Mouse (Mus musculus) 3134 (cell line): ENCODE measurements at regions not wholly inside any gene's neighbourhood (a gene's known extent, or its start where the extent isn't known, plus 50 kb on each side); places are given as distances from the start of the nearest gene placed in this dataset.
"Not testable (repeated sequence)": the region's sequence is repeated elsewhere in the genome, so short reads cannot be mapped to it uniquely, and the experiment has no call there.

Source experiments
- DNase-seq: peaks from one replicate; pipeline ENCODE4 v3.0.0-alpha.2; 2011; ENCODE audit warnings: low spot score; ENCODE audit not compliant: insufficient read length; ENCODE audit errors: extremely low read depth

DNA sequence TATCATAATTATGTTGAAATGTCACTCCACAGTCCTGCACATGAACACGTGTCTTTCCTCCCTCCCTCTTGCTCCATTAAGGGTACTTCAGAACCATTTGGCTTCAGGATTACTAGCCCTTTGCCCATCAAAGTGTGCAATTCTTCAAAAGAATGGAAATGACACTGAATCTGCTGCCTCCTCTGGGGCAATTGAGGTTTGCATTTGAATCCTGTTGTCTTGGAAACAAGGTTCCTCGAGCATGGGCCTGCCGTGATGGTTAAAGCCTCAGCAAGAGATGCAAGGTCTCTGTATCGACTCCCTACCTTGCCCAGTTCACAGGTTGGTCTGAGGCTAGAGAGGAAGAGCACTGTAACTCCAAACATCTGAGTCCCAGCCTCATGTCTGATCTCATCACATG lies 136.0 kb downstream of the Sptssa start:
- no peak for DNase-seq

DNA sequence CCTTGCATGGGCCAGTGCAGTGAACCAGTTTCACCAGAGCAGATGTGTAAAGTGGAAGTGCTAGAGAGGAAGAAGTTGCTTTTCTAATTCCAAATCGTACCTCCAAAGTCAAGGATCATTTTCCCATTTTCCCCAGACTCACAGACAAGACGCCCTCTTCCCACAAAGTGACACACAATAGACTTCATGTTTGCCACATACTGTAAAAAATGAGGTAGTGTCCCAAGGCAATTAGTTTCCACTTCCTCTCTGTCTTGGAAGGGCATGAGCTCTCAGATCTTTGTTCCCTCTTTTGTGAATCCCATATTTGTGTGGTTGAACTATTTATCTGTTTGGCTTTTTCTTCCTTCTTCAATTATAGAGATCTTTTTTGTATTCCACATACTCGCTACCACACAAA lies 137.0 kb downstream of the Sptssa start:
- DNase-seq: no peak

DNA sequence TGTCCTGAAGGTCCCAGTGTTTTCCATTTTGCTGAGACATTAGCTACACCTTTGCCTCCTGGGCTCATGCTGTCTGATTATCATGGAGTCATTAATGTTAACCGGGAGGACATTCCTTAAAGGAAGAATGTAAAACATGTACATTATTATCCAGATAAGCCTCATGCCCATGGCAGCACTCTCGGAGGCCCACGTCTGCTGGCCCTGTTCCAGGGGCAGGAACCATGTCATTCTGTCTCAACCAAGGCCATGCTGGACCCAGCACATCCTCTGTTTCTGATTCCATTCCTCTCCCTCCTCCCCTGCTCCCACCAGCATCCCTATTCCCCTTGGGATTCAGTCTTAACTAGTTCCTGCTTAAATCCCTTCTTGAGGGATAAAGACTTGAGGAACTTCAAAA lies 139.1 kb downstream of the Sptssa start:
- no peak for DNase-seq

DNA sequence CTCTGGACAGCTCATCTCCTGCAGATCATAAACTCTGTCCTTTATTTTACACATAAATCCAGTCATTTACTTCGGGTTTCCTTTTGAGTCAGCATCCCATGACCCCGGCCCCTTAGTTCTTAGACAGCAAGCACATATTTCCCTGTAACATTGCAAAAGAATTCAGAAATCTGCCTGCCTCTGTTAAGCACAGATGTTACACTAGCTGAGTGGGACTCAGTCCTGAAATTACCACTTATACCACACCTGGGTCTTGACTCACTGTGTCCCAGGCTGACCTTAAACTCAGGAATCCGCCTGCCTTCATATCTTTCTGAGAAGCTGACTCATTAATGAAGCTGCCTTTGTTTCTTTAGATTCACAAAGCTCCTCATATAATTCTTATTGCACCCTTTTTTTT lies 139.9 kb downstream of the Sptssa start:
- no peak for DNase-seq

DNA sequence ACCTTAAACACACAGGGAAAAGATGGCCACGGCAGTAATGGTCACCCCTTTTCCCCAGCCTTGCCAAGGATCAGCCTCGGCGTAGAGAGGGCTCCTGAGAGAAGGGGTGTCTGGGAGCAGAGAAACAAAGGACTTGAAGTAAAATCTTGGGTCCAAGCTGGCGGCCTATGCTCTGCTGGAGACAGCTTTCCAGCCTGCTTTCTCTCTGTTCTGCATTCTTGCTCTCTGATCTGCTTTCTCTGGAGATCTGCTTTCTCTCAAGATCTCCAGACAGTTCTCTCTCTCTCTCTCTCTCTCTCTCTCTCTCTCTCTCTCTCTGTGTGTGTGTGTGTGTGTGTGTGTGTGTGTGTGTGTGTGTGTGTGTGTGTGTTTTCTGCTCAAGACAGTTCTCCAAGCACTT lies 140.3 kb downstream of the Sptssa start:
- DNase-seq: not testable (repeated sequence)

DNA sequence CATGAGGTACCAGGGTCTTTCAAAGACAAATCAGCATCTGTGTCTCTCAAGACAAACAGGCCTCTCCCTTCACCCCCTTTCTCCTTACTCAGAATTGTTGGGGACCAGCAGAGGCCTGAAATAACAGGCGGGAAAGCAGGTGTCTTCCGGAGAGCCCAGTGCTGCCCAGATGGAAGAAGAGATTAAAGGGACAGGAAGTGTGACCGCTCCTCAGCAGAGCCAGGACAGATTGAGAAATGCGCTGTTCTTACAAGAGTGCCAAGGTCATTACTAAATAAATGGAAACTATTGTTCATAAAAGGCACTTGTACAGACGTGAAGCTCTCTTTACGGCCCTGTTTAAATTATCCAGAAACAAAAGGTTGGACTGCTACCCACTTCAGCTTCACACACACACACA lies 146.5 kb downstream of the Sptssa start:
- DNase-seq: no peak

DNA sequence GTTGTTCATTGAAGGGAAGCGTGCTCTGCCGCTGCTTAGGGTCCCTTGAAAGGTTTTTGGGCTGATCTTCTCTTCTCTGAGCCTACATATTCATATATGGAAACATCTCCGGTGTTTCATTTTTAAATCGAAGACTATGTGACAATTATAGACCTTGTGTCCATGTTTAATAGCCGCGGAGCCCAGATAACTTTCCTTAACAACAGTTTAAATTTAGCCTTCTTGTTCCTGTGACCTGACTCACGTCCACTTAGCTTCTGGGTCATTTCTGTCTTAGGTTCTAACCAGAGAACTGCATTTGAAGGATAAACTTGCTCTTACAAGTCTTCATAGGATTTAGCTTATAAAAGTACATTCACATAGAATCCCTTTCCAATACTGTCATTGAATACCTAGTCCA lies 153.6 kb downstream of the Sptssa start:
- DNase-seq: no peak

DNA sequence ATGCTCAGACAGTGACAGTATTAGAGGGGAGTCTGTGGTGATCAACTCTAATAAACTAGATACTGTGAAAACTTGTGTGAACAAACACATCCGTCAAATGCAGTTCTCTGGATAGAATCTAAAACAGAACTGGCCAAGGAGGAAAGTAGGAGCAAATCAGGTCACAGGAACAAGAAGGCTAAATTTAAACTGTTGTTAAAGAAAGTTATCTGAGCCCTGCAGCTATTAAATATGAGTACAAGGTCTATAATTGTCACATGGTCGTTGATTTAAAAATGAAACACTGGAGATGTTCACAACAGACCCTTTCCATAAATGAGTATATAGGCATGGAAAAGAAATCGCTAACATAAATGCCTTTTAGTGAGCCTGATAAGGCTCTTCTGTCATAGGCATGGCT lies 156.4 kb downstream of the Sptssa start:
- no peak for DNase-seq

DNA sequence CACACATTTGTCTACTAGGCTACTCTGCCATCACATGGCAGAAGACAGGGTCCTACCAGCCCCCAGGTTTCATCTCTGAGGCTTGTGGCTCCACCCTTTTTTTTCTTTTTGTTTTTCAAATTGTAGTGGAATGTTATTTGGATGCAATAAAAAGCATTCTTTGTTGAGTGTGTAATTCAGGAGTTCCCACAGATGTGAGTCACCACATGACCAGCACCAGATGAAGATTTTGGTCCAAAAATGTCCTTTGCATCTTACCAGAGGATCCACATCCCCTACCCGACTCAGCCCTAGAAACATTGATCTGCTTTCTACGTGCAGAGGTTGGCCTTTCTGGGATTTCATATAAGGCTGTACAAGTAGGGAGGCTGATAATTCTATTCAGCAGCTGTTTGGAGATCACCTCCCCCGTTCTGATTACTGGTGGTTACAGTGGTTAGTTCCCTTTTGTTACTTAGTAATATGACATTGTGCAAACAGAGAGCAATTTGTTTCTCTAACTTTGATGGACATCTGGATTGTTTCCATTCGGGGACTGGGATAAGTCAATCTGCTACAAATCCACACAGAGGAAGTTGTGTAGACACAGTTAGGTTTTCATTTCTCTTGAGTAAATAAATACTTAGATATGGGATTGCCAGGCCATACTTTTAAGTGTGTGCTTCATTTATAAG lies 160.5 kb downstream of the Sptssa start:
- peak; percentile 60 for DNase-seq

DNA sequence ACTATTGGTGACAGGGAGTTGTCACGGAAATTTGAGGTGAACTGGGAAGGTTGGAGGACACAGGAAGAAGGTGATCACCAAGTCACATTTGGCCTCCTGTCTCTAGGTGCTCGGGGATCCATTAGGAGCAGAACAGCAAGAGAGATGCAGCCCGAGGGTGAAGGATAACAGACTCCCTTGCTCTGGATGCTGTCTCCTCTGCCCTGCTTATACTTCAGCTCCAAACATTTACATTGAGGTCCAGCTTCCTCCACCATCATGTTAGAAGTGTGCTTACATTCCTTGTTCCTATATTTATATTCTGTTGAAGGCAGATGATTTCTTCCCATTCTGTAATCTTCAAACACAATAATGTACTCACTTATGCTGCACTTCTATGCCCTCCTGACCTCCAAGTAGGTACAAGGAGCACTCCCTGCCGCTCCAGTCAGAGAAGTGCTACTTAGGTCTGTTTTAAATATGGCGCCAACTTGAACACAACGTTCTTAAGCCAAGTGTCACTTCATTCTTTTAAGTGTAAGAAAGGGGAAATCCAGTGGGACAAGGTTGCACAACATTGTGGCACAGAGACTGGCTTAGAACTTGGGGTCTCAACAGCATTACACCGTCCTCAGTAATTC lies 161.5 kb downstream of the Sptssa start:
- DNase-seq: no peak

DNA sequence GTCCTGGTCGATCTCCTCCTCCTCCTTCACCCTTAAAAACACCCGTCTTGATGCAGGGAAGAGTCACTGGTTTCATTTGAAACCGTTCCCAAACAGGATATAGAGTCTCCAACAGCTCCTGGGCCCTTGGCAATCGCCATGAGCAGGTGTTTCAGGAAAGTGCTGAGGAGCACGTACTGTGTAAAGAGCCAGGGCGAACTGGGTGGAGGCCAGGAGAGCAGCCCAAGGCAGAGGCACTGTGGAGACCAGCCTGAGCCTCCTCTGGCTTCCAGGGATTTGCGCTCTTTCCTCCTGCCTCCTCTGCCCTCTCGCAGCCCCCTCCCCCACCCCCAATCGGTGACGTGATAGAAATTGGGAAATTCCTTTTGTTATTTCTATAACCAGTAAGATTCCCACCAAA lies 163.6 kb downstream of the Sptssa start:
- DNase-seq: no peak

DNA sequence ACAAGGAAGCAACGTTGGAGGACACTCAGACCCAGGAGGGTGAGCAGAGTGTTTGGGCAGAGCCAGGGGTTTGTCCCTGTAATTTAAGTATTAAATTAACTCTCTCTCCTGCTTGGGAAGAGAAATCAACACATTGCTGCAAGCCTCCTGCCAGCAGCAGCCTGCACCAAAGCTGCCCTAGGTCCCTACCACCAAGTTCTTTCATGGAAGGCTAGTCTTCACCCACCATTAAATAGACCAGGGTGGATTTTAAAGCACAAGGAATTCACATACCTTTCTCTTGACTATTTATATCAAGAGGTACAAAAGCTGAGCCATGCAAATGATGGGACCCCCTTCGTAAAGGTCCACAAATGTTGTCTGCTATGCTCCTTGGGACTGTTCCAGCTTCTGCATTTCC lies 165.9 kb downstream of the Sptssa start:
- no peak for DNase-seq

DNA sequence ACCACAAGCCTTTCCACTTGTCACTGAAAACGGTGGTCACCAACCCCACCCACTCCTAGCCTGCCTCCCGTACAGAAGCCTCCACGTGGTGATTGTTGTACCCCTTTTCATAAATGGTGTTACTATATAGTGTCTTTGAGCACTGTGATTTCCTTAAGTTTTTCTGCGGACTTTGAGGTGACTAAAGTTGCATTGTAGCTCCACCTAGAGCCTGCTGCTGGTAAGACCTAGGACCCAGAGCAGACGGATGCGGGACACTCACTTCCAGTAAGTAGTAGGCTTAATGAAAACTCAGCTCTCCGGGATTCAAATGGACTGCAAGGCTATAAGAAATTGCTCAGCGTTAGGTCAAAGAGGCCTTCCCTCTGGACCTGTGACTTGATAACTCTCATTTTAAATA lies 166.7 kb downstream of the Sptssa start:
- DNase-seq: peak; percentile 17

DNA sequence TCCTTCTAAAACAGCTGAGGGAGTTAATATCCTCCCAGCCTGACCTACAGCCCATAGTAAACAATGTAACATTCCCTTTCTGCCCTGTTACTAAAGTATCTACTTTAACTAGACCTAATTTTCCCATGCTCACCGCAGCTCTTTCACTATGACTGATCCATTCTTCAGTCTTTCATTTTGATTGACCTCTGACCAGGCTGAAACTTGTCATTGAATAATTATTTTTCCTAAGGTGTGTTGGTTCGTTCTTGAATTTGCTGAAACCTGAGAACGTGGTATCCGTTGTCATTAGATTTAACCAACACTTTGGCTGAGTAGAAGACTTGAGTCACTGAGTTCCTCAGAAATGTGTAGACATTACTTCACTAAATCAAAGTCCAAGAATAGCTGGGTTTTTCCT lies 168.7 kb downstream of the Sptssa start:
- DNase-seq: no peak

DNA sequence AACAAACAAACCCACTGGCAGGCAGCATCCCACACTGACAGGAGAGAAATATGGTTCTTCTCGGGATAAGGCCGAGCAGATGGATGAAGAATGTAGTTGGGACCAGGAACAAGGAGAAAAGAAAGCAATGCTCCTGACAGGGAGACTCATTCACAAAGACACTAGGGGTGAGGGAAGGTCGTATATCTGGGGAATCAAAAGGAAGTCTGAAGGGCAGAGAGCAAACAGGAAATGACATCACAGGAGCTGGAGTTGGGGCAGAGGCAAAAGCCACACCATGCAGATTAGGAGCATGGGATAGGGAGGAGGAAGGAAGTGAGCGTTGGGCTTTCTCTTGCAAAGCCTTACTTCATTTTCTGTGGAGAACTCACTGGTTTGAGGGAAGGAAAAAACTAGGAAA lies 174.4 kb downstream of the Sptssa start:
- no peak for DNase-seq

DNA sequence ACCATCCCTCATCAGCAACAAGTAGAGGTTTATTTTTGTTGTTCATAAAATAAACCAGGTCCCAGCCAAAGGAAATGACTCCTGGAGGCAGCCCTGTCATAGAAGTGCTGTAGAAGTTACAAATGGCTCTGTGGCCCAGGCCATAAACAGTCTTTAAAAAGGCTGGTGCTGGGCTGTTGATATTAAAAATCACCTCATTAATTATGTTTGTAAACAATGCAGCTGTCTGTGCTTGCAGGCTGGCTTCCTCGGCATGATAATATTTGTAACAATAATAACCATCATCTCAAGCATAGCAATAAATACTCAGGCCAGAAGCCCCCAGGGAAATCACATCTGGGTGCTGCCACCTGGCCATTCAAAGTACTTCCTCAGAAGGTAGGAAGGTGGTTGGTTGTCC lies 176.5 kb downstream of the Sptssa start:
- DNase-seq: no peak

DNA sequence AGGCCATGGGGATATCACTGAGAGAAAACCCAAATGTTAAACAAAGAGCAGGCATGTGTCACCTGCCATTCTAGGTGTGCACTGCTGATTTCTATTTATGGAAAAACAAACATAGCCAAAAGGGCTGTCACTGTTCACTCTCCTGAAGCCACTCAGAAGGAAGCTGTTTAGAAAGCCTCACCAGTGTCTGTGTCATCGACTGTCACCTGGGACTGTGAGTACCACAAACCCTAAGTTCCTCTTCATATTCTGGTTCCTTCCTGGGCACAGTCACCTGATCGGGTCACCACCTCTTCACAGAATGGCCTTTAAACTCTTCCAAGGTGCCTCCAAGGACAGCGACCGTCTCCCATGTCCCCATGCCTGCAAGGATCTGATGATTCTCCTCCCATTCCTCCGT lies 183.5 kb downstream of the Sptssa start:
- no peak for DNase-seq

DNA sequence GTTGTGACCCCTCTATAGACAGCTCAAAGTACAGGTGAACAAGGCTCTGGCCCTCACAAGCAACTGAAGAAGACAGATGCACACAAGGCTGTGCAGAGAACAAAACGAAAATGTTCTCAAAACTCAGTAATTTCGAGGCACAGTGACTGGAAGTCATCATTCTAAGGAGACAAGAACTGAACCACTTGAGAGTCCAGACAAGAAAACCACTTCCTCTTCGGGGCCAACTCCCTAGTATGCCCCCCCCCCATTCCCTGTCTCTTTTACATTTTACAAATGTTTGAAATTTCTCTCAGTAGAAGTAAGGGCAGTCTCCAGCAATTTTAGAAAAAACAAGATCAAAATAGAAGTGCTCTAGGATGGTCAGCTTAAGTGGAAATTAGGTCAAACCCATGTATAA lies 184.0 kb downstream of the Sptssa start:
- no peak for DNase-seq

DNA sequence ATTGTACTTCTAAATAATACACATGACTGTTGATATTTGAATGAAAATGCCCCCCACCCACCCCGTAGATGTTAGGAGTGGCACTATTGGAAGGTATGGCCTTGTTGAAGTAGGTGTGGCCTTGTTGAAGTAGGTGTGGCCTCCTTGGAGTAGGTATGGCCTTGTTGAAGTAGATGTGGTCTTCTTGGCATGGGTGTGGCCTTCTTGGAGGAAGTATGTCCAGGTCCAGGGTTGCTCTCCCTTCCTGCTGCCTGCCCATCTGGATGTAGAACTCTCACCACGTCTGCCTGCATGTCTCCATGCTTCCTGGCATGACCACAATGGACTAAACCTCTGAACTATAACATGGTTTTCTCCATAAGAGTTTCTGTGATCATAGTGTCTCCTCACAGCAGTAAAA lies 188.7 kb downstream of the Sptssa start:
- no peak for DNase-seq

DNA sequence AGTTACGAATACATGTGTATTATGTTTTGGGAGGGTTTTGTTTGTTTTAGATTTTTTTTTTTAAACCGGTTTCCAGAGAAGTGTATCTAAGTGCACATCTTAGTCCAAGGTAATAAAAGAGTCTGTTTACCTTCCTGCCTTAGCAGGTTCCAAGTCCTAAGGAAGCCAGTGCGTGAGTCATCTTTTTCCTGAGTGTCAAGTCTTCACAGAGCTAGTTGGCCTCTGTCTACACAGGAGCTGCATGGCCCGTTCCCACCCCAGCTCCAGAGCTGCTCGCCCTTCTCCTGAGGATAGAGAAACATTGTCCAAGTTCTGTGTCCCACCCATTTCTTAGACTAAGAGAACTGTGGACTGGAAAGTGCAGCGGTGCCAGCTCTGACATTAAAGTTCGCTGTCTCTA lies 192.6 kb downstream of the Sptssa start:
- no peak for DNase-seq

DNA sequence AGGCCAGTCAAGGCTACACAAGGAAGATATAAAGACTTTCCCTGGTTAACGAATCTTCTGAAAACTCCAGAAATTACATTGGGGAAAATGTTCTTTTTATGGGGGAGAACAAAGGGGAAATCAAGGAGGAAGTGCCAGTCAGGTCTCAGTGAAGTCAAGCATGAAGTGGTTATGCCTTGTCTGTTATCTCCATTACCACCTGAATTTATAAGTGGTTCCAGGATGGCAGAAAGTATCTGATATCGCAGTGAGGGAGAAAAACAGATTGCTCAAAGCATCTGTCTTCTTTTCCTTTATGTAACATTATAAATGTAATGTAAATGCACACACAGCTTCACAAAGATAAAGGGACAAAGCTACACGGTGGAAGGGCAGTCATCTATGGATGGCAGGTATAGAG lies 195.0 kb downstream of the Sptssa start:
- DNase-seq: no peak

DNA sequence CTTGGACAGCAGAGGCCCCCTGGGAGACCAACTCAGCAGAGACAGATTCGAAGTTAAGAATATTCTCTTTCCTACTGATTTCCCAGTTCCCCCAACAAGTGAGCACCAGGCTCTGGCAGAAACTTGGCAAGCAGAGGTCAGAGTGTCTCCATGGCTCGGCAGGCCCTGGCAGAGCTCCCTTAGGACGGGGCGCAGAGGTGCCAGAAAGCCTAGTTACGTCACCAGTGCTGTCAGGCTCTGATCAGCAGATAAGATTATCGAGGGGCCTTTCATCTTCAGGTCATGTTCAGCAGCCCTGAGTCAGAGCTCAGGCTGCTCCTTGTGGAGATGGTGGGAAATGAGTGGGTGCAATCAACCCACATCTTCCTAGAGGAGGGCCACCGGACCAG lies 196.2 kb downstream of the Sptssa start:
- DNase-seq: no peak
